Mouse (Mus musculus): Measurements from ENCODE around the gene Nup93.

The Nup93 gene

DNA sequence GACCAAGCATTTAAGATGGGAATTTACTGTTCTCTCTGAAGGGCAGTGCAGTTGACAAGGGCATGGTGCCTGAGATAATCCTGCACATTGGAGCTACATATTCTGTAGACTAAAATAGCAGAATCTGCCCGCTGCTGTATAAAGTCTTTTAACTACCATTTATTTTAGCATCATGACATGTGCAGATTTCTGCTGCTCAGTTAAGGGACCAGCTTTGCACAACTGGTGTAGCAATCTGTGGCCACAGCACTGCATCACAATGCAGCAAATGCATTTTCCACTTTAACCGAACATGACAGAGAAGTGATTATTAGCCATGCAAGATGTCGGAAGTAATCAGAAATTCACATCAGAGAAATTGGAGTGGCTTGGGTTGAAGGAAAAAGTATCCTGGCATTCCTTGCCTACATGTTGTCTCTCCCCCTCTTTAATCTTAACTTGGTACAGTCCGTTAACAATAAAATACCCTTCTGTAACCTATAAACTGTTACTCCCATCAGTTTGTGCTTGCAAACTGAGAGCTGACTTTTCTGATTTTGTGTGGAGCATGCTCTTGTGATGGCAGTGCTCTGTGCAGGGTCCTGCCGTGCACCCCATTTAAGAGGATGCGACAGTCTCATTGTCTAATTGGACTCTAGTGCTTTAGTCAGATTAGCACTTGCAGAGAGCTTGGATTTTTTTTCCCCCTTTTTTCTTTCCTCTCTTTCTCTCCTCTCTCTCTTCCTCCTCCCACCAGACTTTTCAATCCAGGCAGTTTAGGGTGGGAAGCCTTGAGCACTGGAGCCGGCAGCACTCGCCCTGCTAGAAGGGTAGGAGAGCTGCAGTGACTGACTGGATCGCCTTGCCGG is 52.2 kb downstream of the Nup93 start:
- peak in 1 of 2 experiments; percentile 21 for DNase-seq (ENCODE audit: low spot score in 2 of 2)

- DNase-seq (ENCODE audit: low spot score in 2 of 2), result no peak
Measured at GRCm38 (mm10) chr8:94268359-94268890, 54.1 kb downstream of the Nup93 start.

DNA sequence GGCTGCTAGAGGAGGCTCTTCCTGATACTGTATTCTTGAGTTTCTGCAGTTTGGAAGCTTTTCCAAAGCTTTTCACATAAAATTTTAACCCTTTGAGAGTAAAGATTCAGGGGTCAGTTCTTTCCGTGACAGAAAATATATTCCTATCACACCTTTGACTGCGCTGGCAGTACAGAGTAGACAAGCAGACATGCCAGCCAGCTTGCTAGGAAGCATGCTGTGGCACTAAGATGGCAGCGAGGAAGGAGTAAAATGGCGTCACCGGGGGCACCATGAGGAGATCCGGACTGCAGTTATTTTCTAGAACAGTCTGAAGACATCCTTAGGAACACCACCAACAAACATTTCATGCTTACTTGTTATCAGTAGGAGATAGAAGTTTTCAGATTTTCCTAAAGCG is 55.9 kb downstream of the Nup93 start:
- no peak for DNase-seq (ENCODE audit: low spot score in 2 of 2)

GRCm38 (mm10) chr8:94271102-94271501 is 56.7 kb downstream of the Nup93 start:
- no peak for DNase-seq (ENCODE audit: low spot score in 2 of 2)

GRCm38 (mm10) chr8:94272612-94273011 is 58.2 kb downstream of the Nup93 start:
- DNase-seq (ENCODE audit: low spot score in 2 of 2), result no peak

- DNase-seq (ENCODE audit: low spot score in 2 of 2), result no peak
Measured at GRCm38 (mm10) chr8:94273289-94273850, 59.0 kb downstream of the Nup93 start.

- DNase-seq (ENCODE audit: low spot score in 2 of 2), result no peak
Measured at GRCm38 (mm10) chr8:94274030-94274429, 59.7 kb downstream of the Nup93 start.

- no peak for DNase-seq (ENCODE audit: low spot score in 2 of 2)
Measured at GRCm38 (mm10) chr8:94278295-94278694, 63.9 kb downstream of the Nup93 start.

DNA sequence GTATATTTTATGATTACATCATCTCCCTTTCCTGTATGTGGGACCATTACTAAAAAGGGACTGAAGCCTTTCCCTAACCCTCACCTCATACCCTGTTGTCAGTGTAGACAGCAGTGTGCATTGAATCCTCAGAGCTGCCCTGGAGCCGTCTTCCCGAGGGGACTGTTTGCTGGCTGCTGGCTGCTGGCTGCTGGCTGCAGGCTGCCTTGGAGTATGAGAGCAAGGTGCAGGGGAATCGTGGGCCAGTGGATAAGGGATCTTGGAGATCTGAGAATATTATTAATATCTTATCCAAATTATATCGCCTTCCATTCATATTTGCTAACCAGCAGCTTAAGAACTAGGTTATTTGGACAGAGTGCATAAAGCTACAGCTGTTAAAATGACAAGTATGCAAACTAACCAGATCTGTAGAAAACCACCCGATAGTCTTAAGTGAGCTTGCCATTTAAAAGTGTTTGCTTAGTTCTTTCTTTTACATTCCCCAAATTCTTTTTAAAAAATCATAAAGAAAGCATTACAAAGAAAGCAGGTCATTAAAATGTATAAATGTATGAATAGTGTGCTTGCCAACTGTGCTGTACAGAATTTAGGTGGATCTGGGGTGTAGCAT is 65.7 kb downstream of the Nup93 start:
- DNase-seq (ENCODE audit: low spot score in 2 of 2), result no peak

DNA sequence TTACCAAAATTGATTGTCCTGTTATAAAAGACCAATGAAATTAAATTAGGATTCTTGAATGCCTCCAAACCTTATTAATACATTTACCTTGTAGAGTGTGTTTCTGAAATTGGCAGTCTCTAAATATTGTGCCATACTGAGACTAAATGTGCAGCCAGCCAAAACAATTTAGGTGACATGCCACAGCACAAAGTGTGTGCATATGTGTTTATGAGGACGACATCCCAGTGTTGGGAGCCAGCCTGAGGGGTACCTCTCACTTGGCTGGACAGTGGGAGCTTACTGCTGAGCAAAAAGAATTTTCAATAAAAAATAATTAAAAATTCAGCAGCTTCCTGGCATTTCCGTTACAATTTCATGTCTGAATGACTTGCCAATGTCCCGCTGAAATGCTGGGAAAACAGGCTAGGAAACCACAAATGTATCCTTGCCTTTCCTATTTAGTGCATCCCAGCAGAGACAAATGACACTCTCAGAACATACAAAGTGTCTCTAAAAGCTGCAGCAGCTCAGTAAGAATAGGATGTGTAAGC is 68.2 kb downstream of the Nup93 start:
- DNase-seq (ENCODE audit: low spot score in 2 of 2), result peak in 1 of 2 experiments; percentile 25

DNA sequence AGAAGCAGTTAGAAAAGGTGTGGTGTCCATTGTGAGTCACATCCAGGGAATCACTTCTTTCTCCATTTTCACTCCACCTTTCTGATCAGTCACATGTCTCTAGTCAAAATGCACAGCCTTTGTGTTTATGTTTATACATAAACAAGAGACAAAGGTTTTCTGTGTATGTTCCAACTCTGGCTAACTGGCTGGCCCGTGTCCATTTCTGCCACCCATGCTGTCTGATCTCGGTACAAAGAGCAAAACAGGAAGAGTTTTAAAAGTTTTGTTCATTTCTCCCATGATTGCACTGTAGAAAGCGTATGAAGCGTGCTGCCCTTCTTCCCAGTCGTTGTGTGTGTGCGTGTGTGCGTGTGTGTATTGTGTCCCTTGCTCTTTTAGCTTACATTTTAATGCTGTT is 69.8 kb downstream of the Nup93 start:
- no peak for DNase-seq (ENCODE audit: low spot score in 2 of 2)

- DNase-seq (ENCODE audit: low spot score in 2 of 2), result no peak
Measured at GRCm38 (mm10) chr8:94290606-94291005, 76.2 kb downstream of the Nup93 start.

DNA sequence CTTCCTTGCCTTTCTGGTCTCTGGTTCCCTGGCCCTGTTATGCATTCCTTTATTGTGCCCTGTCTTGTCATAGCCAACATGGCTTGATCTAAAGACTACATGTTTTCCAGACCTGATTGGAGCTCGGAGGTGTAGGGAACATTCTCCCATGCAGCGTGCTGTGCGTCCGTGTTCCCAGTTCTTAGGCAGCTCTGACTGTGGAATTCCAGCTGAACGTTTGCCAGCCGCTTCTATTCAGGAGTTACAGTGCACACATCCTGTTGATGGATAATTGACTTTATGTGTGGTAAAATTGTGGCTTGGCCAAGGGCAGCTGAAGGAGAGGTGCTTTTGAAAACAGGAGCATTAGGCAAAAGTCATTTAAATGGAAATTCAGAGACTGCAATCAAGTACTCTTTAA is 77.7 kb downstream of the Nup93 start:
- DNase-seq (ENCODE audit: low spot score in 2 of 2), result no peak

GRCm38 (mm10) chr8:94292626-94293025 is 78.3 kb downstream of the Nup93 start:
- no peak for DNase-seq (ENCODE audit: low spot score in 2 of 2)

GRCm38 (mm10) chr8:94295687-94296086 is 81.3 kb downstream of the Nup93 start:
- no peak for DNase-seq (ENCODE audit: low spot score in 2 of 2)

GRCm38 (mm10) chr8:94296312-94296991 is 82.1 kb downstream of the Nup93 start:
- no peak for DNase-seq (ENCODE audit: low spot score in 2 of 2)

DNA sequence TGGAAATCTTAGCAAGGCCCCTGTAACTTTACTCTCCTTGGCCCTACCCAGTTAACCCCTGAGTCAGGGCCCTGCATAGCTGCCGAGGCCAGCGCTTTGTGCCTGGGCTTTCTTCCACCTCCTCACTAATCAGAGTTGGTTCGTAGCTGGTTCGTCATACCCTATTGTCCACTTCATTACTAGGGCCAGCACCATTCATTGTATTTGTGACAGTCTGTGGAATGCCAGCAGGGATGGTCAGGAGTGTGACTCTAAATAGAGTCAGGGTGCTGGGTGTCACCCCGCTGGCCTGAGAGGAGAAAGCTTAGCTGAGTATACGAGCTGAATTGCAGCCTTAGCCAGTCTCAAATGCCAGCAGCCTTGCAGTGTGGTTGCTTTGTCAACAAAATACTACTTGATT is 82.7 kb downstream of the Nup93 start:
- no peak for DNase-seq (ENCODE audit: low spot score in 2 of 2)

GRCm38 (mm10) chr8:94300809-94301208 is 86.4 kb downstream of the Nup93 start:
- no peak for DNase-seq (ENCODE audit: low spot score in 2 of 2)

DNA sequence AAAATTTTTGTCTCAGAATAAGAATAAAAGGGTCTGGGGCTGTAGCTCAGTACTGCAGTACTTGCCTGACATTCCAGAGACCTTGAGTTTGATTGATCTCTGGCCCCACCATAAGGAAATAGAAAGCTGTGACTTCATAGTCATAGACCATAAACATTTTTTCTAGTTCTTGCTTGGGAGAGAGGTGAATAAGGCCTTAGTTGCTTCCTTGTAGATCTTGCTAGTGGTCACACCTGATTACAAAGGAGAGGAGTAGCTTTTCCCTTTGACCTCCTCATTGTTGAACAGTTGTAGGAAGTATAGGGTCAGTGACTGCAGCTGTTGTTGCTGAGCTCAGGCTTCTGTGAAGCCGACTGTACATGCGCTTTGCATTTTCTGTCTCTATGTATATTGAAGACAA is 90.0 kb downstream of the Nup93 start:
- no peak for DNase-seq (ENCODE audit: low spot score in 2 of 2)

DNA sequence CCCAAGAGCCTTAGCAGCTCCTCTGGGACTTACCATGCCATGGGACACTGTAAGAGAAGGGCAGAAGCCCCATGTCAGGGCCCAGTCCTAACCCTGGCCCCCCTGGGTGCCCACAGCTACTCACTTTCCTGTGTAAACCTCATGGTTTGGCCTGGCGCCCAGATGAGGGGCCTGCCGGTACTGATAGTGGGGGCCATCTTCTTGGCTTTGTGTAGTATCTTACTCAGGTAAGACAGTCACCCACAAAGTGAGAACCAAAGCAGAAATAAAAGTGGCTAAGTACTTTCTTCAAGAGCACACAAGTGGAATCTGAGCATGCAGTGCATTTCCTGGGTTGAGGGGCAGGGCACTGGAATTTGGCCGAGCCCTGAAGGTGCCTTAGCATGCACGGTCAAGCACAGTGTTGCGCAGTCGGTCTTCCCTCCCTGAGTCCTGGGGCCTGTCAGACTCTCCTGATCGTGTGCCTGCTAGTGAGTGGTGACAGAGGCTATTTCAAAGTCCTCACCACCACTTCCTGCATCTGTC is 92.7 kb downstream of the Nup93 start:
- DNase-seq (ENCODE audit: low spot score in 2 of 2), result no peak

DNA sequence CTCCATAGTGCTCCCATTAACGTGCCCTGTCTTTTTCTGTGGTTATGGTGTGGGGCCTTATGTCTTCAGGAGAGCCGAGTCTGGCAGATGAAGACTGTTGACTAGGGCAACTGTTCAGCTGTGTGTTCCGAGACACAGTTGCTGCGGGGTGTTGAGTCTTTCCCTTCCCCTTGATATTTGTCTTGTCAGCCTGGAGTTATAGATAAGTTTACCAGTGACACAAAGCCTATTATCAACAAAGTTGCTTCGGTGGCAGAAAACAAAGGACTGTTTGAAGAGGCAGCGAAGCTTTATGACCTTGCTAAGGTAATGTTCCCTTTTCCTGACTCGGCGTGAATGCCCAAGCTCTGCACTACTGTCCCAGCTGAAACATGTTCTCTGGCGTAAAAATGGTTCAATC is 93.3 kb downstream of the Nup93 start:
- no peak for DNase-seq (ENCODE audit: low spot score in 2 of 2)

- DNase-seq (ENCODE audit: low spot score in 2 of 2), result no peak
Measured at GRCm38 (mm10) chr8:94314069-94314468, 99.7 kb downstream of the Nup93 start.
